Mouse (Mus musculus) frontal cortex, postnatal 14 days (tissue): ENCODE results near the gene Rnf166.

Experiments used
- DNase-seq, 2 experiments: peaks; one replicate each; pipeline ENCODE4 v3.0.0; 2022; ENCODE audit warnings: low spot score in 2 of 2

The Rnf166 gene

DNA sequence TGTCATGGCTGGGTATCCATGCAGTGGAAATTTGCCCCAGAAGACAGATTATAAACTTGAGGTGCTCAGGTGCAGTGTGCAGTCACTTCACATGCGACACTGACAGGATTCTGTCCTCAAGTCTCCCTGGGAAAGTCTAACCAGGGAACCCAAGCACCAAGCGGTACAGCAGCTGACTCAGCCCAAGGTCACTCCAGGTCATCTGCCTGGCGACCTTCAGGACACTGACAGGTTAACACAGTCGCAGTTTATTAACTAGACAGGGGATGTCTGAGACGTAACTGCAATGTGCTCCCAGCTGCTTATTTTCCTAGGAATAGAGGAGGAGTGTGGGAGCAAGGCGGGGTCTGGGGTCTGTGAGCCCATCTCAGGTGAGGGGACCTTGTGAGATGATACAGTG, 6.5 kb downstream of the Rnf166 start:
- no peak for DNase-seq

GRCm38 (mm10) chr8:122467816-122468215, 8.0 kb downstream of the Rnf166 start:
- no peak for DNase-seq

DNA sequence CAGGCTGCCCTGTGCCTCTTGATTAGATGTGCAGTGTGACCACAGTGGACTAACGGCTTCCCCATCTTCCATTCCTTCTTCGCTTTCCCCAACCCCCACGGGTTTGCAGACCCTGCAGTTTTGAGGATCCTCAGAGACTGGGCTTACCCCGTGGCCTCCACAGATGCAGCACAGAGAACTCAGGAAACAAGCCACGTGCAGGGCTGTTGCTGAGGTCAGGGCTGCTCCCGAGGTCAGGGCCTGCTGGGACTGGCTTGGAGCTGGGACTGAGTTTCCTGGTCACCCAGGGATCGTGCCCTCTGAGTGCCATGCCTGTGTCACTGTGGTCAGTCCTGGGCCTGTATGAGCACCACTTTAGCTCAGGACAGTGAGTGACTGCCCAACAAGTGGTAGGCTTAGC, 10.9 kb downstream of the Rnf166 start:
- DNase-seq = no peak

GRCm38 (mm10) chr8:122463651-122464640, 11.9 kb downstream of the Rnf166 start:
- no peak for DNase-seq

- DNase-seq = no peak
Observed at GRCm38 (mm10) chr8:122462510-122462909, 13.4 kb downstream of the Rnf166 start.

- DNase-seq = peak in 1 of 2 experiments; percentile 39
Observed at GRCm38 (mm10) chr8:122461473-122462148, 14.3 kb downstream of the Rnf166 start.

GRCm38 (mm10) chr8:122460524-122461472, 15.1 kb downstream of the Rnf166 start, which contains the start of gene Snai3:
Gene Snai3 (minus strand): TSS chr8:122460733.
- no peak for DNase-seq

DNA sequence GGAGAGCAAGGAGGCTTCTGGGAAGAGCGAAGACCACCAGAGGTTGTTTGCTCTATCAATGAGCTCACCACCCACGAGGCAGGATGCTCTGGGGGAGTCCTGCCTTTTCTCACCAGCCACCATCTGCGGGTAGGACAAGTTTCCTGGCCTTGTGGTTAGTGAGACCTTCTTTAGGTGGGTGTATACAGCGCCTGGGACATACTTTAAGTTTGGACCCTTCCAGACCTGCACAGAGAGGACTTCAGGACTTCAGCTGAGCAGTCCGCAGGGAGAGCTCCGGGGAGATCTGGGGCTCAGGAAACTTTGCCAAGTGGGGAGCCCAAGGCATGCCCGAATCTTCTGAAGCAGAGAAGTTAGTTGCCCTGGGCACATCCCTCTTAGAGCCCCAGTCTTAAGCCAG, 15.9 kb downstream of the Rnf166 start:
- DNase-seq = no peak

DNA sequence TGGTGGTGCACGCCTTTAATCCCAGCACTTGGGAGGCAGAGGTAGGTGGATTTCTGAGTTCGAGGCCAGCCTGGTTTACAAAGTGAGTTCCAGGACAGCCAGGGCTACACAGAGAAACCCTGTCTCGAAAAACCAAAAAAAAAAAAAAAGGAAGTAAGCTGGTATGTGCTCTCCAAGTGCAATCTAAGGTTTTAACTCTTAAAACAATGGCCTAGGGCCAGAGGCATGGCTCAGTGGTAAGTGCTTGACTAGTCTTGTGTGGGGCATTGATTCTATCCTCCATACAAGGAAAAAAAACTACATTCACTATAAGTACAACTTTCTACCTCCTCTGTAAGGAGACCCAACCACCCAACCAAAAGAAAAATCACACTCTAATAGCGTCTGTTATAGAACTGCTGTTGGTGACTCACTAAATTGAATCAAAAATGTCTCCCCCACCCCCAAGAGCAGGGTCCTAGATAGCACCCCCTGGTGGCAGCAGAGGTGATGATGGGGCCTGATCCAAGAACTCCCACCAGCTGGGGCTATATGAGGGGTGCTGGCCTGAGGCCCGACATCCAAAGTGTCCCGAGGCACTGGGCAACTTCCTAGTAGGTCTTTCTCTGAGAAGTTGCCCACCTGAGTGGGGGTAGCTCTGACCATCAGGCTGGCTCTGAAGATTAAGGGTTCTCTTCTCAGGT, 16.5 kb downstream of the Rnf166 start:
- no peak for DNase-seq

DNA sequence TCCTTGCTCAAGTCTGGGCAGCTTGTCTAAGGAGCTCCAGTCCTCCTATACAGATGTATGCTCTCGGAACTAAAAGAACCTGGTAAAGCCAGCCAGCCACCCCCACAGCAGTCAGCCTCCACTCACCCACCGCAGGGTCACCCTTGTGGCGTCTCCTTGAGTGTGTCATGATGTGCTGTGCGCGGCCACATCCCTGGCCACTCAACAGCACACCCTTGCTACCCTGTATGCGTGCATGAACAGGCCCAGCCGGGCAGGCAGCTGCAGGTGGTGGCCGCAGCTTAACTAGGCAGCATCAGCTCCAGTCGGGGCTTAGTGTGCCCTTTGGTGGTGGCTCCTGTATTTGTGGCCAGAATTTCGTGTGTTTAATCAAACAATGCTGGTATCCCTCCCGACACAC, 18.7 kb downstream of the Rnf166 start:
- no peak for DNase-seq

GRCm38 (mm10) chr8:122454409-122454808, 21.5 kb downstream of the Rnf166 start:
- no peak for DNase-seq

DNA sequence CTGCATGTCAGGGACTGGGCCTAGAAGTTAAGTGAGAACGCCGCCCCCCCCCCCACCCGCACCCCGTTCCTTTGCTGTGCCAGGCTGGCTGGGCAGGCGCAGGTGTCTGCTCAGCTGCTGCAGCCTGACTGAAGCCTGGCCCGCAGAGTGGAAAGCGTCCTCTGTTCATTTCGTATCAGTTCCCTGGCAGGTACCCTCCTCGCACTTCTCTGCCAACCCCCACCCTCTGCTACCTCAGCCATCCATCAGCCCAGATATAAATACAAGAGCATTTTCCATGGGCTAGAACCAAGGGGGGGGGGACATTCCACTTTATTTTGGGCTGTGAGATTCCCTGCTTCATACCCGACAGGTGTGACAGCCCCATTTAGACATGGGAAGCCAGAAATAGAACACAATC, 23.7 kb downstream of the Rnf166 start:
- no peak for DNase-seq

- no peak for DNase-seq
Observed at GRCm38 (mm10) chr8:122451161-122451703, 24.6 kb downstream of the Rnf166 start.

DNA sequence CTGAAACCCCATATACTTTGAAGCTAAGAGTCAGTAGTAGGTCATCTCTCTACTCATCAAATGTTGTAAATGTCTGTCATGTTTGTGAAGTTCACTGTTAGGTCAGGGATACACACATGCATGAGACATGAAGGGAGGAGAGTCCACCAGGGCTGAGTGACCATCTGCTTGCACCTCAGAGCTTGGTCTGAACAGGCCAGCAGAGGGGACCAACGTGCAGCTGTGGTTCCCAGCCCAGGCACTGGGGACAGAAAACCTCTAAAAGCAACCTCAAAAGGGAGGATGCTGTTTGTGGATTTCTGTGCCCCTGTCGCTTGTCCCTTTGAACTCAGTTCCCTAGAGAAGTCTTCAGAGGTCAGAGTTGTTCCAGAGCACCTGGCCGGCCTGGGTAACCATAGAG, 30.7 kb downstream of the Rnf166 start:
- no peak for DNase-seq

- DNase-seq = peak; percentile 70 to 77
Observed at GRCm38 (mm10) chr8:122444058-122444748, 31.7 kb downstream of the Rnf166 start.

GRCm38 (mm10) chr8:122443262-122444006, 32.4 kb downstream of the Rnf166 start, which contains the start of gene Mvd:
Gene Mvd (minus strand): TSS chr8:122443422.
- DNase-seq = peak; percentile 99

GRCm38 (mm10) chr8:122442781-122443180, 33.1 kb downstream of the Rnf166 start:
- no peak for DNase-seq

- DNase-seq = no peak
Observed at GRCm38 (mm10) chr8:122442356-122442755, 33.5 kb downstream of the Rnf166 start.

- DNase-seq = no peak
Observed at GRCm38 (mm10) chr8:122441326-122441725, 34.5 kb downstream of the Rnf166 start.
